Mouse (Mus musculus) B cell, adult 2 months (primary cell): ENCODE measurements around the gene Rpl11.
A peak's percentile ranks its signal among the peaks of the same experiment; 100 is the strongest.
"Not testable (repeated sequence)": the region's sequence is repeated elsewhere in the genome, so short reads cannot be mapped to it uniquely, and the experiment has no call there.

Source experiments
- DNase-seq, 2 experiments: peaks; one replicate each; pipeline ENCODE4 v3.0.0; 2022

Rpl11 gene

GRCm38 (mm10) chr4:136053247-136053596 lies at the start of gene Rpl11:
Rpl11 (minus strand) TSS chr4:136053428.
- peak; percentile 91 to 93 for DNase-seq

DNA sequence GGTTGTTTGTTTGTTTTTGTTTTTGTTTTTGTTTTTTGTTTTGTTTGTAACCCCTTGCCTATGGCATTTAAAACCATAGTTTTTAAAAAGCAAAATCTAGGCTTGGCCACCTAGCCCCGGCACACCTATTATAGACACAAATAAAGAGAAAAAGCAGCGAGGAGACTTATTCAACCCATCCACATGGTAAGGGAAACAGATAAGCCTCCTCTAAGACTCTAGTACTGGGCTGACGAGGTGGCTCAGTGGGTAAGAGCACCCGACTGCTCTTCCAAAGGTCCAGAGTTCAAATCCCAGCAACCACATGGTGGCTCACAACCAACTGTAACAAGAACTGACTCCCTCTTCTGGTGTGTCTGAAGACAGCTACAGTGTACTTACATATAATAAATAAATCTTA lies 48.5 kb upstream of the Rpl11 start:
- DNase-seq, result not testable (repeated sequence)

DNA sequence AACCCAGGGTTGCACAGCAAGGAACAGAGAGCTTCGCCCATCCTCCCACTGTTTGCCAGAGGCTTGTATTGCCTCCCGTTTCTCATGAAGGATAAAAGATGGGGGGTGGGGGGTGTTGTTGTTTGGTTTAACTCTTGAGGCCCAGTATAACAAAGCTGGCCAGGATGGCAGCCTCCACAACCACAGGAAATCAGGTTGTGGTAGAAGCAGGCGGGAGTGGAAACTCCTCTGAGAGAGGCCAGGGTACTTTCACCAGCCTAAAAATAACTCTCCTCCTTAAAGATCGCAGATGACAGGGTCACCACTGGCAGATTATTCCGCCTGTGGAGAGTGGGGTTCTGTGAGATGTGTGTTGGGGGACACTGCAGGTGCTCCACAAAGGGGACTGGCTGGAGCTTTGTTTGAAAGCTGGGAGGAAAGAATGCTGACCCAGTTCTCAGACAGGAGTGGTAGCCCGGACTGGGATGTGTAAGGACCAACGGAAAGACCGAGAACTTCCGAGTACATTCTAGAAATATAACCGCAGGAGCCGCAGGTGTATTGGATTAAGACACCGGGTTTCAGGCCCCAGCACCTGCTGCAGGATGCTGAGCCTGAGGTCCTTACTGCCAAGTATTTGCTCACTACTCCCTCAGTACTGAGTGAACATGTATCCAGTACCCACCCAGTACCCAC lies 47.3 kb upstream of the Rpl11 start:
- DNase-seq, result no peak

DNA sequence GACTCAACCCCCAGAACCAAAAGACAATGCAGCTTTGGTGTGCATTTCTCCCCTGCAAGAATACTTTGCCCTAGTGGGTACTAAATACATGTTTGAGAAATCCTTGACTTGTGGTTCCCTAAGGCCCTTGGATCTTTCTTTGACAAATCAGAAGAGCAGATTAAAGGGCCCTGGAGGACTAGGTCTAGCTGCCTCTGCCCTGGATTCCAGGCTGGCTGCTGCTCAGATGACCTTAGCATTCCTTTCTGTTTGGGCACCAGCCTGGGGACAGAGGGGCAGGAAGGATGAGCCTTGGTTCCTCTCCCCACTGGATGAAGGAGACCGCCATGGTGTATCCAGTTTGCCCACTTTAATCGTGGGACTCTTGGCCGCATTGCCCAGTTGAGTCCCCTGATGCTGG lies 45.2 kb upstream of the Rpl11 start:
- no peak for DNase-seq

DNA sequence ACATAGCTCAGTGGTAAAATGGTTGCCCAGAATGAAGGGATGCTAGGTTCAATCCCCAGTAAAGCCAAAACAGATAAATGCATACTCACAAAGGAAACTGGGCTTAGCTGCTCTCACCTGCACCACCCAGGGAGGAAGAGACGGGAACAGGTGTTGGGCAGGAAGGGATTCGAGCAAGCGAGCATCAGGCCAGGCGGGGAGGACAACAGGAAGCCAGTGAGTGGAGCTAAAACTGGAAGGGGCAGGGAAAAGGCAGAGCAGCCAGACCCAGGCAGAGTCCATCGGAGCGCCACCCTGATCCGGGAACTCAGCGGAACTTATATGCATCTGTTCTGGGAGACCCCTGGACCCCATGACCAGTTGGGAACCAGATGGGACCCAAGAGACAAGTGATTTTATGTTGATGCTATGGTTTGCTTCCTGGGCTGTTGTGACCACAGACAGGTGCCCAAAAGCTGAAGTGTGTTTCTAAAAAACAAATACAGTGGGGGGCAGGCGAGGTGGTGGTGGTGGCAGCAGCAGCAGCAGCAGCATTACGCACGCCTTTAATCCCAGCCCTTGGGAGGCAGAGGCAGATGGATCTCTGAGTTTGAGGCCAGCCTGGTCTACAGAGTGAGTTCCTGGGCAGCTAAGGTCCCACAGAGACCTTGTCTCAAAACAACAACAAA lies 43.4 kb upstream of the Rpl11 start:
- DNase-seq, result no peak

DNA sequence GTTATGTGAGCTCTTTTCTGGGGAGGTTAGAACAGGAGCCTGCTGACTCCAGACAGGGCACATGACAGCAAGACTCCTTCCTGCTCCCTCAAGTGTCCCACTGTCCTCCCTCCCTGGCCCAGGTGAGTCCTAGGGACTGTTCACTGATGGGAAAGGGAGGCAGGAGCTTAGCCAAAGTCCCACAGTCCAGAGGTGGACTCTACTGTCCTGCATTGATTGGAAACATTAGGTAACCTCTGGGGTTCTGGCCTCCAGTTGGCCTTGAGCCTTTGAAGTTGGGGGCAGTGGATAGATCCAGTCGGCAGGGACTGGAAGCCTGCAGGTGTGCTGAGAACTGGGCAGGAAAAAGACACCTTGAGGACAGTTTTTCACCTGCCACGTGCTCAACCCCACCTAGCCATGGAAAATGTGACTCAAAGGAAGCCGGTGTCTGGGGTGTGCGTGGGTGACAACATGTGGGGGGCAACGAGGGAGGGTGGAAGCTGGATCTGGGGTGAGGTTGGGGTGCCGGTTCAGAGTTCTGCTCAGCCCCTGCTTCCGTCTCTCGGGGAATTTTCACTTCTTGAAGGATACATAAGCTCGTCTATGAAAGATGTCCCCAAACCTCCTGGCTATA lies 42.4 kb upstream of the Rpl11 start:
- no peak for DNase-seq

GRCm38 (mm10) chr4:136094519-136095219 lies 41.4 kb upstream of the Rpl11 start:
- no peak for DNase-seq

- no peak for DNase-seq
Observed at GRCm38 (mm10) chr4:136092498-136092897, 39.3 kb upstream of the Rpl11 start.

- no peak for DNase-seq
Observed at GRCm38 (mm10) chr4:136091346-136091745, 38.1 kb upstream of the Rpl11 start.

DNA sequence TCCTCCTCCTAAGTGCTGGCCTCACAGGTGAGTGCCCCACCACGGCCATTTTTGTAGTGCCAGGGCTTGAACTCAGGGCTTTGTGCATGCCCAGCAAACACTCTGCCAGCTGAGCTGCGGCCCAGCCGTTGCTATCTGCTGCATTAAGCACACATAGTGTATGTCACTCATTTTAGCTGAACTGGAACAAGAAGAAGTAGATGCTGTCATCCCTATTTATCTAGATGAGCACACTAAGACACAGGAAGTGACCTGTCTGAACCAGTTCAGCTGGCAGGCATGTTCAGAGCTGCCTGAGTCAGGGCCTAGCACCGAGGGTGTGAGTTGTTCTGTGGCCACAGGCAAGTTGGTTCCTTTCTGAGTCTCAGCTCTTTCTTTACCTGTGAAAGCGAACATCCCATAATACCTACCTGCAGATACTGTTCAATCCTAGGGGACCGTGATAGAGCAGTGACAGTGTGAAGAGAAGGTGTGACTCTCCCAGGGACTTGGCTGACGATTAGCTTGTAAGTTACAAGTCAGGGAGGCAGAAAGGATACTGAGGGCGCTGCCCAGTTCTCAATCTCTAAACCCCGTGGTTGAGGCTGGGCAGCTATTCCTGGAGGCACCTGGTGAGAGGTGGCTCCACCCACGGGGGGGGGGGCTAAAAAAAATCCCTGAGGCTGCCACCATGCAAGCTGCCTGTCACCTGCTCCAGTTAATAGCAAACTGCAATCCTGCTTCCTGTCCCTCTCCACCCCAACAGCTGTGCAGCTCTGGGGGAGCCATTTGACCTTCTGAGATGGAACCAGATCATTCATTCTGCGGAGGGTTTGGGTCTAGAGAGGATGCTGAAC lies 36.7 kb upstream of the Rpl11 start:
- peak; percentile 55 to 65 for DNase-seq

DNA sequence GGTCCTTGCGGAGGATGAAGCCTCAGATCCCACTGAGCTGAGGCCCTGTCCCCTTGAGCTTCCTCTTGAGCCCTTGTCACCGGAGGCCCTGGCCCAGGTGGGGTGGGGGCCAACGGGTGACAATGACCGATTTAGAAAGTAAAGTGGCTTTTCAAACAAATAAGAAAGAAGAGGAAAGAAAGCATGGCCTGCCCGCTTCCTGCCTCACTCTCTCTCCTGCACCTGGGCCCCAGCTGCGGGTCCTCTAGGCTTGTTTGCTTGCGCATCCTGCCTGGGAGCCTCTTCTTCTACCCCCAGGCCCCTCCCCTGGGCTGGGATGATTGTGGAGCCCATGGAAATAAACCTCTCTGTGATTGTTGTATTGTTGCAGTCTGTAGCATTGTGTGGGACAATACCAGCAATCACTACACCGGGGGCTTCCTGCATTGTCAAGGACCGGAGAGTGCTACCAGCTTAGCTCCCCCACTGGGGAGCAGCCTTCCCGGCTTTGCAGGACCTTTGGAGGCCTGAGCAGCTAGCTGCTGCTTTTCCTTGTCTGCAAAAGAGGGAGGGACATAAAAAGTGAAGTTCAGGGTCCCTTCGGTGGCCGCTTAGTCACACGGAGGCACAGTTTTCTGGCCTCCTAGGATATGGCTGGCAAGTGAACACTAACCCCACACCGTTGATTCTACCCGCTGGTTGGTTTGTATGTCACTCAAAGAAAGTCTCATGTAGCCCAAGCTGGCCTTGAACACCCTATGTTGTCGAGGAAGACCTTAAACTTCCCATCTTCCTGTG lies 35.9 kb upstream of the Rpl11 start:
- DNase-seq, result peak; percentile 67 to 70

- DNase-seq, result no peak
Observed at GRCm38 (mm10) chr4:136088364-136088763, 35.1 kb upstream of the Rpl11 start.

- DNase-seq, result no peak
Observed at GRCm38 (mm10) chr4:136087261-136087660, 34.0 kb upstream of the Rpl11 start.

DNA sequence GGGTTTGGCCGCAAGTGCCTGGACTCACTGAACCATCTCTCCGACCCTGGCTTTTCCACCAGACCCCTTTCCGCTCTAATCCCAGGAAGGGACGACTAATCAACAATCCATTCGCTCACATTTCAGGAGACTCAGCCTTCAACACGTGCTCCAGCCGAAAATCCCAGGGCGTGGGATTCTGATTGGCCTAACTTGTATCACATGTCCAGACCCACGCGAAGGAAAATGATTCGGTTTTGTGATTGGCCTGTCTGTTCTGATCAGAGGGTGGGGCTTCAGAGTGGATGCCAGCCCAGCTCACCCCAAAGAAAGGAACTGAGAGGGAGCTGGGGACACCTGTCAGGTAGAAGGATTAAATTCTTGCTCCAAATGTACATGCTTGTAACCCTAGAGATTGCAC lies 31.6 kb upstream of the Rpl11 start:
- DNase-seq, result no peak

DNA sequence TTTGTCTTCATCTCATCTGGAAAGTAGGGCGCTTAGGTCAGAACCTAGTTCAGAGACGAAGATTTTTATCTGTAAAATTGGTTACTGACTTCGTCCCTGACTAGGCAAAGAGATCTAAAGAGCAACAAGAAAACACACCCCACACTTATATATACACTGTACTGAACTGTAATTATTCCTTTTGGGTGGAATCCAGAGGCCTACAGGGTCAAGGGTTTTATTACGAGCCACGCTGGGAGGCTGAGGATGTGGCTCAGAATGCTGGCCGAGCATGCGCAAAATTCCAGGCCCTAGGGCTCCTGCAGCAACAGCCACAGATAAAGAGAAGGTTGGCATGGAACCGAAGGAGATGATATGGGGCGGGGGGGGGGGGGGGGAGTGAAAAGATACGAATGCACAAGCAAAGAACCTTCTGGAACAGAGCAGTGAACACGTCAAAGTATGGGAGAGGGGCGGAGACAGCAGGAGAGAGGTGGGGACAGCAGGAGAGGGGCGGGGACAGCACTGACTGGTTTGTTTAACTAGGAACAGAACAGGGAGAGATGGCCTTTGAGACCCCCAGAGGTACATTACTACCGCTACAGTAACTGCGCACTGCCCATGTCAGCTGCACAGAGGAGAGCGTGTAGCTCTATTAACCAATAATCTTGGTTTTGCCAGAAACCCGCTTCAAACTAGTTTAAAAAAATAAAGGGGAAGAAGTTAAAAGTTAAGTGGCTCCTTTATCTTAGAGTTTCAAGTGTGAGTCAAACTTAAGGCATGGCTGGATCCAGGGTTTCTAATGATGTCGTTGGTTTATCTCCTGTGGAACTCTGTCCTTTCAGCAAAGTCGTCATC lies 30.3 kb upstream of the Rpl11 start:
- DNase-seq, result no peak

- DNase-seq, result peak; percentile 82 to 84
Observed at GRCm38 (mm10) chr4:136081729-136082128, 28.5 kb upstream of the Rpl11 start.

- no peak for DNase-seq
Observed at GRCm38 (mm10) chr4:136078649-136079048, 25.4 kb upstream of the Rpl11 start.

GRCm38 (mm10) chr4:136076776-136077538 lies 23.7 kb upstream of the Rpl11 start:
- DNase-seq, result peak; percentile 64 to 68

DNA sequence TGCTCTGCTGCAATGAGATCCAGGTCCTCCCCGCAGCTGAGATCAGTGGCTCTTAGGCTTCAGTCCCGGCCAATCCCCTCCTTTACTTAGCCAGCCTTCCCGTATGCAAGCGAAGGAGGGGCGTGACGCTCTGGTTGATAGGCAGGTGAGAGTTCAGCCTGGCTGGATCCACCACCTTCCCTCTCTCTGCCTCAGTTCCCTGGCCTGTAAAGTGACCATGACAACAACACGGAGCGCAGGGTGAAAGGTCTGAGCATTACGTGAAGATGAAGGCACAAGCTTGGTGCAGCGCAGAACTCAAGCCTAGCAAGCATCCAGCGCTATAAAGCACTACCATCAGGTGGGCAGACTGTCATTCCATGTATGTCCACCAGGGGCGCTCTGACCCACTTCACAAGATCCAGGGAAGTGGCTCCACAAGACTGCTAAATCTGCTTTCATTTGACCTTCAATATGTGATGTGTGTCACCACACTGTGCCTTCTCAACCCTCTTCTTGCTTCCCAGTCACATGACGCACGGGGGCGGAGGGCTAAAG lies 18.0 kb upstream of the Rpl11 start:
- peak; percentile 90 to 92 for DNase-seq

- no peak for DNase-seq
Observed at GRCm38 (mm10) chr4:136070592-136070991, 17.4 kb upstream of the Rpl11 start.
